Mouse (Mus musculus) testis, postnatal 14 days (tissue): ENCODE data around the gene Gm11492.

ENCODE experiments used
- DNase-seq: peaks from one replicate; pipeline ENCODE4 v3.0.0; 2021; ENCODE audit warnings: low spot score

Gene Gm11492

DNA sequence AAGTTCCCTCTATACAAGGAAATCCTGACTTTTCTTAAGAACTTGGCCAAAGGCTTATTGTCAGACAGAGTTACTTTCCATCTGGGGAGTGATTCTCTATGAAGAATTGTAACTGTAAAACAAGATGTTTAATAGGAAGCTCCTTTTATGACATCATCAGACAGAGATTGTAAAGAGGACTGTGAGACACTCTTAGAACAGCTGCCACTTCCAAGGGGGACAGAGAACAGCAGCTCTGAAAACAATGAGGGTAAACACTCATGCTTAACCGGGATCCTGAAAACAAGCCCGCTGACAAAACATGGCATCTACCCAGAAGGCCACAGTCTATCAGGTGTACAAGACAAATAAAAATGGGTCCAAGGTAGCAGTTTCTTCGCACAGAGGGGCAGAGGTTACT is at the start of gene Gm11492:
TSS of gene Gm11492 (plus strand) at position 153 of the 400 bp plus-strand sequence.
- no peak for DNase-seq

DNA sequence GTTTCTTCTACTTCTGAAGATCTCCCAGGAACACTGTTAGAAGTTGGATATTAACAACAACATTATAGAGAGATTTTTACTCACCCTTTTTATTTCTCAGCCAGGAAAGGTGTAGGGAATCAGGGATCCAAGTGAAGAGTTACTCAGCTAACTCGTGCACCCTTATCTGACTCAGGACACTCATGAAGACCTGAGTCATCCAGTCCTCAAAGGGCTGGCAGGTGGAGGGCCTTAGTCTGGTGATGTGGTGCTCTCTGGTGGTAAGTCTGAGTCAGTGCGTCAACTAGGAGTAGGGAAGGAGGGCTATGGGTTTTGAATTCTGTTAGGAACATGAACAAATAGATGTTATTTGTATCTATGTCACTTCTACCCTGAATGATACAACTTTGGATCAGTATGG is 47.2 kb upstream of the Gm11492 start:
- no peak for DNase-seq

DNA sequence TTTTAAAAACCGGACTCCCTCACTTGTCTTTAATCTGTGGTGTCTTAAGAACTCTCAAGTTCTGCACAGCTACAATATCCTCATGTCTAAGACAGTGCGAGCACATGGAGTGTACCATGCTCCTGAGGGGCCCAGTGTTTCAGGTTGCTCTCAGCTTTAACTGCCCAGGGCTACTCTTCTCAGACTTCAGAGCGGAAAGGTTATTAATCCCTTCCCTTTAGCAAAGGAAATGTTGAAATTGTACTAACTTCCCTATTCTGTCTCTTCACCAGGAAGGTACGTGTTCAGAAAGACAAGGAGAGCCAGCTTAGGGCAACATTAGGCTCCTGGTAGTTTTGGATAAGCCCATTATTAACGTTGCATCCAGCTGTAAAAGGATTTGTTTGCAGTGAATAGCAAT is 43.0 kb upstream of the Gm11492 start:
- DNase-seq = no peak

DNA sequence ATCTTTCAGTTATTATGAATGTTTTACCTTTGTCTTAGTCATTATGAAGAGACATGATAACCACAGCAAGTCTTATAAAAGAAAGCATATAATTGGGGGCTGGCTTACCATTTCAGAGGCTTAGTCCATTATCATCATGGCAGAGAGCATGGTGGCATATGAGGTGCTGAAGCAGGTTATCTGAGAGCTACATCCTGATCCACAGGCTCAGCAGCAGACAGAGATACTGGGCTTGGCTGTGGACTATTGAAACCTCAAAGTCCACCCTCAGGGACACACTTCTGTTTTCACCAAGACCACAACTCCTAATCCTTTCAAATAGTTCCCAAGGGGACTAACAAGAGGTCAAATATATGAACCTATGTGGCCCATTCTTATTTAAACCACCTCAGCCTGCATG is 42.5 kb upstream of the Gm11492 start:
- no peak for DNase-seq

DNA sequence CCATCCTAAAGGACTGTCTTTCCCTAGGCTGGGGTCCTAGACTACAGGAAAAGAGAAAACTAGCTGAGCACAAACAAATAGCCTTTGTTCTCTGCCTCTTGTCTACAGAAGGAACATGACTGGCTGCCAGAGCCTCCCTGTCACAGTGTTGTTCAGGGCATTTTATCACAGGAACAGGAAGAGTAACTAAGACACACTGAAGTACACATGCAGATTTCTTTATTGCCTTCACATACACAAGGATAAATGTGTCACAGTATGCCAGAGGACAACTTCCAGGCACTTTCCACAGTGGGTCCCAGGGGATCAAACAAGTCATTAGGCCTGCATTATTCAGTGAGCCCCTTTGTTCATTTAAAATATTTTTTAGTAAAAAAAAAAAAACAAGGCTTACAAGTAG is 41.7 kb upstream of the Gm11492 start:
- peak; percentile 19 for DNase-seq

DNA sequence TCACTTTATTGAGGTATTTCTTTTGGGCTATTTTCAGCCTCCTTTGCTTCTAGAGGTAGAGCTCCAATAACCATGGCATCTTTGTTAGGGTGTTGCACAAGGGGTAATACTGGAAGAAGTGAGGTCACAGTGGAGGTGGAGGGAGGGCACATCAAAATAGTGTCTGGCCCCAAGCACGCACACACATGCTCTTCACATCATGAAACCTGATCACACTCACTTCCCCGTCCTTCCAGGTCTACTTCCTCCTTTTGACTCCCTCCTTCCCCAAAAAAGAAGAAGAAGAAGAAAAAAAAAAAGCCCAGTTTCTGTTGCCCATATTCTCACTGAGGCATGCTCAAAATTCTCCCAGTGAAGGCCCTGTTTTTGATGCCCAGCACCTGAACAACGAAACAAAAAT is 39.1 kb upstream of the Gm11492 start:
- no peak for DNase-seq

DNA sequence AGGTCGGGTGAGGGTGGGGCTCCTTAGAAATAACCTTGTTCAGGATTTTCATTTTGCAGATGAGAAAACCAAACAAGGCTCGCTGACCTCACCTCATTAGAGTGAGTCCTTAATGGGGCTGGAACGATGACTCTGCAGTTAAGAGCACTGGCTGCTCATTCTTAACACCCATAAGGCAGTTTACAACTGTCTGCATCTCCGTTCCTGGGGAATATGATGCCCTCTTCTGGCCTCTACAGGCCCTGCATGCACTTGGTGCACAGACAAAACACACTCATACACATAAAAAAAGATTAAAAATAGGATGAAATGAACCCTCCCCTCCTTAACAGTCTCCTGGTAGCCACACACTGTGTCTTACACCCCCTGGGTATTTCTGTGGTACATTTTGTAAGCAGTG is 38.5 kb upstream of the Gm11492 start:
- DNase-seq = no peak

DNA sequence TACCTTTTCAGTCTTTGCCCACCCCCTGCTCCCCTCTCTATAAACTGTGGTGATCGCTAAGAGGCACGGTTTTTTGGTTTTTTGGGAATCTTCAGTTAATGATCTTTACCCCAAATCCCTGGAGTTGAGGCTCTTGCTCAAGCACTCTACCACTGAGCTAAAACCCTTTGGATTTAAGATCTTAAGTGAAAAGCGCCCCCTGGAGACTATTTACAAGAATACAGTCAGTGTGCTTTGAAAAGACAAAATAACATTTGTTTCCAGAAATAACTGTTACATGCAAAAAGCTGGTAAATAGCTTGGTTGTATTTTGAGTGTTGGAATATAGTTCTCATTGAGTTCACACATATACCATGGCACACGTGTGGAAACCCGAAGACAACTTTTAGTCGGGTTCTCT is 34.8 kb upstream of the Gm11492 start:
- DNase-seq = no peak

DNA sequence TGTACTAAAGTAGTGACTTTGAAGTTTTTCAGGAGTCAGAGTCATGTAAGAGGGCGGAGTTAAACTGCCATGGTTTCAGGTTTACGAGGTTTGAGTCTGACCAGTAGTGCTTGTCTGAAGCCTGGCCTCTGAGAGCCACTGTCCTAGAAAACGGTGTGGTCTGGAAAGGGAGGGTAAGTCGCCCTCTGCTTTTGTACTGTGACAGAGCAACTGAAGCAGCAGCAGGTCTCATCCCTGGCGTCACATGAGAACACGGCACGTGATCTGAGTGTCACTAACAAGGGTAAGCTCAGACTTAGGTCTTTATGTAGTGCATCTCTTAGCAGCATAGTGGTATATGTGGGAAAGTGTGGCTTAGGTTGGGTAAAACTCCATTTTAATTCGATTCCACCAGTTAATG is 24.2 kb upstream of the Gm11492 start:
- no peak for DNase-seq

DNA sequence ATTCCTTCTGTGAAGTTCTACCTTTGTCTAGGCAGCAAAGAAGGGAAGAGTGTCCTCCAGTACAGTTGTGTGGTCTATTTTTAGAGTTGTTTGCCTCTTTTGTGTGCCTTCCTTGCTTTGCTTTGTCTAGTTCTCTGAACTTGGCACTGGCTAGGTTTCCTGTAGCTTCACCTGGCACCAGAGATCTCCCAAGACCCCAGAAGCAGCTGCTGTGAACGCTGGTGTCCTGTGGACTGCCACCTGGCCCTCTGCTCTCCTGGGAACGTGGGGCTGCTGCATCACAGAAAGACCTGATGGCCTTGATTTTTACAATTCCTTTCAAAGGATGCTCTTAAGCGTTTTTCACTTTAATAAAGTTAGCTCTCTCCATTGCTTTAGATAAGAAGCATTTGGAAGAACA is 23.5 kb upstream of the Gm11492 start:
- DNase-seq = no peak

DNA sequence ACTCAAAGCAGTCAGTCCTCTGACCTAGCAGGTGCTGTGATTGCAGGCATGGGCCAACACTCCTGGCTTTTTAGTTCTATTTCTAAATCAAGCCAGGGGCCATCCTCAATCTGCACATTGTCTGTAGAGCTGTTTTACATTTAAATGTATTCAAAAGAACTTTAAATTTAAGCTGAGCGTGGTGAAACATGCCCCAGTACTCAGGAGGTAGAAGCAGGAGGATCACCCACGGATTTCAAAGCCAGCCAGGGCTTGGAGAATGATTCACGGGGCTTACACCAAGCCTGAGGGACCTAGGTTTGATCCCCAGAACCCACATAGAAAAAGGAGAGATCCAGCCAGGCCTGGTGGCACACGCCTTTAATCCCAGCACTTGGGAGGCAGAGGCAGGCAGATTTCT is 13.1 kb upstream of the Gm11492 start:
- DNase-seq = no peak

DNA sequence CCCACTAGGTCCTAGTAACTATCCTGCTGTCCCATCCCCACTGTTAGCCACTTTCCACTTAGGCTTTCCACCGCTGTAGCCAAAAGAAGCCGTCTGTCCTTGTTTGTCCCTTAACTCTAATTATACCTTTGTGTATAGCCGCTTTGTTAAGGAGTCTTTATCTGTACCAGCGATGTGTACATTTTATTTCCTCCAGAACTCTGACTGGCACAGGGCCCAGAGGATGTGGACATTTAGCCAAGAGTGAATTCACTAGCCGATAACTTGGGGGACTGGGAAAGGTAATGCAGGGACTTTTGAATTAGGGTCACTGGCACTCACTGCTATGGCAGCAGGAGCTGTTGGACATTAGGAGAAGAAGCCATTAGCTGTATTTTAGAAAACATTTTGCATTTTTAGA is 12.1 kb upstream of the Gm11492 start:
- DNase-seq = no peak

DNA sequence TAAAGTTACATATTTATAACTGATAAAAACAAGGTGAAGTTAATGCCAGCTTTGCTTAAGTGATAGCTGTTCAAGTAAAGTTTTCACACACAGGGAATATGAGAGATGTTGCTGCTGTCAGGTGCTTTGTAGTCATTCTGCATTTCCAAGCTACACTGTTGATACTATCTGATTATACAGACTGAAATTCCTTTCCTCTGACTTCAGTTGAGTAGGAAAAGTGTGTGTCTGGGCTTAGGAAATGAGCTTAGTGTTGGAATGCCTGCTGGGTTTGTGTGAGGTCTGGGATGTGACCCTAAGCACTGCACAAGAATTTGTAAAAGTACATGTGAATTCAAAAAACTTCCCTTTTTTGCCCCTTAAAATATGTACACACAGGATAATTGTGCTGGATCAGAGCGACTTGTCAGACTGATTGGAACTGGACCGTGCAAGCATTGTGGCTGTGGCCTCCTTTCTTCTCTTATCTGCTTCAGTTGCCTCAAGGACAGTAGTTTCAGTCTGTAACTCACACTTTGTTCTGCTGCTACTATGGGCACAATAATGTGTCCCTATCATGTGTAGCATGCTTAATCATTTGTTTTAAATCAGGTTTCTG is 11.2 kb upstream of the Gm11492 start:
- DNase-seq = peak; percentile 27

DNA sequence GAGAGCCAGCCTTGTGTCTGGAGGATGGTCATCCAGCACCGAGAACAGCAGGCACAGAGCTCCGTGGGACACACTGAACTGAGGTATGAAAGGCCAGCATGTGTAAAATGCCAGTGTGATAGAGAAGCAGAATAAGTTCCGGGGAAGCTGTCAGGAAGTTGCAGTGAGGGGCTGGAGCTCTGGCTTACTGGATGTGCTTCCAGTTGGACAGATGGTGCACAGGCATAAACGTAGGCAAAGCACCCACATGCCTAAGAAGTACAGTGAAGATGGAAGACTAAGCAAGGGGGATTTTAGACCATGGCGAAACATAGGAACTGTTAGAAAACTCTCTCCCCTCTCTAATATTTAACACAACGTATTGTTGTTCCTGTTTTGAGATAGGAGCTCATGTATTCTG is 5.2 kb upstream of the Gm11492 start:
- no peak for DNase-seq

DNA sequence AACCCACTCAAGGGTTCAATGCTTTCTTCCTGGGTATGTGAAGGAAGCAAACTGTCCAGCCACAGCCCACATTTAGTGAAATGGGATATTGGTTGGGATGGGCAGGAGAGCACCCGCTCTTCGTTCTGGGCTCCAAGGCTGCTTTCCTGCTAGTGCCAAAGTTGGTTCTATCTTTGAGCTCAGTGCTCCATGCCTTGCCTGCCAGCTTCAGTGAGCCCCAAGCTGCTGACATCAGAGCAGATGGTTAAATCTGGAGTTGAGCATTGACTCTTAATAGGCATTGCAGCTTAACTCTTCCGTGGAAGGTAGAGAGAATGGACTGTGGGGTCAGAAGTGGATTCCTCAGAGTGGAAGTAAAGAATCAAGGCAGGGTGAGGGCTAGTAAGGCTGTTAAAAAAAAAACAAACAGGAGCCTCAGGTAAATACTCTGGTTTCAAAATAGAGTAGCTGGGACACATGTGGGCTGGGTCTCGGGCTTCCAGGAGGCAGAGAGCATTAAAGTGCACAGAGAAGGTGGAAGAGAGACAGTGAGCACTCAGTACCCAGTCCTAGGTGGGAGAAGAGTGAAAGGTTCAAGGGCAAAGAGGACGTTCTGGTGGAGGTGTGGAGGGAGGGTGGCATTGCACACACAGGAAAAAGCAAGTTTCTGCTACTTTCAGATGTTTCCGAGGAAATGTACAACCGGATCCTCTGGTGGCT is 2.0 kb downstream of the Gm11492 start, which contains the start of gene Sept4:
TSS of gene Sept4 (plus strand) at position 649 of the 699 bp plus-strand sequence.
- no peak for DNase-seq

DNA sequence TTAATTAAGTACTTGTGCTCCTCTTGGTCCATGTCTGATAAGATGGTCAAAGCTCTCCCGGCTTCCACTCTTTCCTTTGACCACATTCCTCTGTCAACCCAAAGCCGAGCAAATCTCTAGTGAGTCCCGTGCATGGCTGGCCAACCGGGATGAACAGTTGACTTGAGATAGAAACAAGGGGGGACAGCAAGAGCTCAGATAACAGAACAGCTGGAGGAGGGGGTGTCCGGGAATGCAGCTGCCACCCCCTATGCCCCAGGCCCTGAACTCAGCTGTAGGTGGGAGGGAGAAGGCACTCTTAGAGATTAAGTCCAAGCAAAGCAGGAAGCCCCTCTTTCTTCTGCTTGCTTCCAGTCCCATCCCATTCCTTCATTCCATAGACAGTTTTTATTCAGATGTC is 4.3 kb downstream of the Gm11492 start:
- DNase-seq = no peak

DNA sequence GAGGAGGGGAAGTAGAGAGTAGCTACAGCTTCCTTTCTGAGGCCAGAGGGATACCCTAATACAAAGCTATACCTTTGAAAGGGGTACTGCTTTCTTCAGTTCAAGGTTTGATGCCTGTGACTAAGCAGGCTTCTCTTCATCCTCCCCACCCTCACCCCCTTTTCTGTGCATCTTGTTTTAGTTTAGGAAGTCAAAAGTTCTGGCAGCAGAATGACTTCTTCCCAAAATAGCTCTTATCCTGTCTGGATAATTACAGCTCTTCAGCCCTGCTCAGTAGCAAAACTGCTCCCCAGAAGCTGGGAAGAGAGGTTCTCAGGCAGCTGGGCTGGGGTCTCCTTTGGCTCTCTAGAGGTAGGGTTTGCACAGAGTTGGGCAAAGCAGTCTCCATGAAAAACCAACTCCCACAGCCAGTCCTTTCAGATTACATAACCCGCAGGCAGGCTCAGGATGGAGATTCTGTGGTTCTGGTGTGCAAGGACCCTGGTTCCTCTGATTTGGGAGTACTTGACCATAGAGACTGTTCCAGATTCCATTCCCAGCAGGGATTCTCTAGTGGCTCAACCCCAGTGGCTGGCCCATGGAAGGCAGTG is 5.0 kb downstream of the Gm11492 start:
- DNase-seq = no peak

DNA sequence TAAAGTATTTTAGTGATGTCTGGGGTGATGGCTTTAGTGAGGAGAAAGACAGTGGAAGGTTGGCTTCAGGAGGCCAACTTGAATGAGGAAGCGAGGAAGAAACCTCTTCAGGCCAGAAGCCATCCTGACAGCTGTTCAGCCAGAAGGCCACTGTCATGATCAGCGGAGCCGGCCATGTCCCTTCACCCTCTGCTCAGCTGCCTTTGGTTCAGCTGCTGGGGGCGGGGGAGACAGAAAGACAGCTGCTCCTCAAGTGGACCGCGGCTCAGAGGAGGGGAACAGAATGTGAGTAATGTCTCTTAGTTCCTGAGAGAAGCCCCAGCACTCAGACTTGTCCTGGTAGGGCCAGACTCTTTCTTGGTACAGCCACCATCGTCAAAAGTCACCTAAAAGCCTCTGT is 7.3 kb downstream of the Gm11492 start:
- DNase-seq = no peak

DNA sequence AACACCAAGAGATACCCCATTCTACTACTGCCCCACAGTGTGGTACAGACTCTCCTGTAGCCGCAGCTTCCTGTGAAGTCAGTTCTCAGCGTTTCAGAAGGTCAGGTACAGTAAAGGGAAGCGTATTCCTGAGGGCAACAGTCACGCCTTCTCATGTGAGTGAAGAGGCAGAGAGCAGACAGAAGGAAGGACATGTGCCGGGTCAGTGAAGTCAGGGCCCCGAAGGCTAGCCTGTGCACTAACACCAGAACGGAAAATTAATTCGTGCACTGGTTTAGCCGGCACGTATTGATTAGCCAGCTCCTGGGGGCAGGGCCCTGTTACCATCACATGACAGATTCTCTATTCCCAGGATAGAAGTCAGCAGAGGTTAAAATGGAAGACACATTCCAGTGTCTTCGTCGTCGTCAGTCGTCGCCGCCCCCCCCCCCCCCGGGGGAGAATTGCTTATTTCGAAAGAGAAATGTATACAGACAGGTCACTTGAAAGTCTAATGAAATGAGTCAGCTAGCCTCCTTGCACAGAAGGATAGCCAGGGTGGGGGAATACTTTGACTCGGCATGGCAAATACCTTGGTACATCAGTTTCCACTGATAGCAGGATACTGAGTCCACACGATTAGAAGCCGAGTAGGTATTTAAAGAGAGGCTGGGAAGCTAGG is 8.2 kb downstream of the Gm11492 start:
- DNase-seq = no peak

DNA sequence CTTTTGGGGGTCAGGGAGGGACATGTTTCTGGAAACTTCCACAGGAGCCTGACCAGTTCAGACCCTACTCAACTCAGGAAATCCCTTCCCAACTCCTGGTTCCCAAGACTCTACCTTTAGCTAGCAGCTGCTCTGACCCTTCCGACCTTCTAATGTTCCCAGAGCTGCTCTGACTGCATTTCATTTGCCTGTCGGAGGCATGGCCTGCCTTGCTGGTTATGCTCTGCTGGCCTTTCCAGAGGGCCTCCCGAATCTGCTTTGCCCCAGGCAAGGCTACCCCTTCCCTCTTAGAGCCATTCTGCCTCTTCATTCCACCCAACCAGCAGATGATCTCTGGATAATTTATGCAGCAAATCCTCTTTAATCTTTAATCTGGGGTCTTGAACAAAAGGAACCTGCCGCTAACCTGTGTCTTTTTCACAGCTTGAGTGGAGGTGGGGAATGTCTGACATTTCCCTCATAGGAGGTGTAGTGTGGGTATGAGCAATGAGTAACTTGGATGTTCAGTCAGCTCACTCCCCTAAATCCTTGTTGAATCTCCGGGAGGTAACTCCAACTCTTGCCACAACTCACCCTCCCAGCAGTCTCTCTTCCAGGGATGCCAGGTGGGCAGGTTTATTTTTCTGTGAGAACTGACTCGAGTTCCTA is 11.3 kb downstream of the Gm11492 start:
- DNase-seq = no peak

DNA sequence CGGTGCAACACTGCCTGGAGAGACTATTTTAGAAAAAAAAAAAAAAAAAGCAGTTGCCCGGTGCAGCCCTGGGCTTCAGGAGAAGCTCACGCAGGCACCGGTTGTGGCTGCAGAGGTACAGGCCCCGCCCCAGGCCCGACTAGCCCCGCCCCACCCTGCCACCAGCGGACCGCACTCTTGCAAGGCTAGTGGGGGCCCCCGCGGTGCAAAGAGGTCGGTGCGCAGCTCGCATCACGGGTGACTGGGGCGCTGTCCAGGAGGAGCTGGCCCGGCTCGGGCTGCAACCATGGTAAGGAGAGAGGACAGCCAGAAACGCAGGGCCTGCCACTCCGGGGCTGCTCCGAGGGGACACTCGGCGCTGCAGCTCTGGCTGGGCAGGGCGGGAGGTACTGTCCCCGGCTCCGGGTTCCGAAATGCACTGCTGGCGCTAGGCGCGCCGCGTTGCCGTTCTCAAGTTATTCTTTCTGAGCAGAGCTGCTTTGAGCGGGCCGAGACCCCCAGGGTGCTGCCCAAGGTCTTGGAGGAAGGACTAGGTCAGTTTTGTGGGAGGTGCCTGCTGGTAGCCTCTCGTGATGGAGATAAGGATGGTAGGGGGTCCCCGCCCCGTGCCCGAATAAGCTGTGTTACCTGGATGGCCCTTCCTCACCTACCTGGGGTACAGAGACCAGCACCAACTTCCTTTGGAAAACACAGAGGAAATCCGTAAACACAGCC is 12.0 kb downstream of the Gm11492 start:
- DNase-seq = peak; percentile 49
